Mouse (Mus musculus): Measurements from ENCODE around the gene Pde11a.

The Pde11a gene

GRCm38 (mm10) chr2:76088413-76088812 lies 250.2 kb downstream of the Pde11a start:
- peak in 1 of 2 experiments; percentile 52 for DNase-seq

- DNase-seq: peak; percentile 62 to 73
These were observed 251.4 kb downstream of the Pde11a start for GRCm38 (mm10) chr2:76087170-76087569.

GRCm38 (mm10) chr2:76084982-76085381 lies 253.6 kb downstream of the Pde11a start:
- DNase-seq: peak in 1 of 2 experiments; percentile 60

- no peak for DNase-seq
These were observed 254.7 kb downstream of the Pde11a start for GRCm38 (mm10) chr2:76083901-76084300.

GRCm38 (mm10) chr2:76083396-76083795 lies 255.2 kb downstream of the Pde11a start:
- no peak for DNase-seq

GRCm38 (mm10) chr2:76081991-76082390 lies 256.6 kb downstream of the Pde11a start:
- no peak for DNase-seq

- no peak for DNase-seq
These were observed 258.0 kb downstream of the Pde11a start for GRCm38 (mm10) chr2:76080549-76080948.

- no peak for DNase-seq
These were observed 261.7 kb downstream of the Pde11a start for GRCm38 (mm10) chr2:76076838-76077237.

GRCm38 (mm10) chr2:76076047-76076446 lies 262.5 kb downstream of the Pde11a start:
- DNase-seq: no peak

- DNase-seq: no peak
These were observed 265.5 kb downstream of the Pde11a start for GRCm38 (mm10) chr2:76073079-76073478.

- DNase-seq: peak; percentile 74 to 81
These were observed 267.9 kb downstream of the Pde11a start for GRCm38 (mm10) chr2:76070432-76071306.

- DNase-seq: peak; percentile 44 to 59
These were observed 269.3 kb downstream of the Pde11a start for GRCm38 (mm10) chr2:76069238-76069637.

- no peak for DNase-seq
These were observed 270.4 kb downstream of the Pde11a start for GRCm38 (mm10) chr2:76068155-76068554.

GRCm38 (mm10) chr2:76067144-76067543 lies 271.4 kb downstream of the Pde11a start:
- peak in 1 of 2 experiments; percentile 45 for DNase-seq

GRCm38 (mm10) chr2:76065292-76065691 lies 273.3 kb downstream of the Pde11a start:
- DNase-seq: no peak

- DNase-seq: peak; percentile 56 to 68
These were observed 274.5 kb downstream of the Pde11a start for GRCm38 (mm10) chr2:76064078-76064477.

GRCm38 (mm10) chr2:76060207-76060606 lies 278.4 kb downstream of the Pde11a start:
- no peak for DNase-seq

GRCm38 (mm10) chr2:76059595-76059994 lies 279.0 kb downstream of the Pde11a start:
- no peak for DNase-seq

- no peak for DNase-seq
These were observed 279.7 kb downstream of the Pde11a start for GRCm38 (mm10) chr2:76058661-76059467.

- DNase-seq: no peak
These were observed 281.0 kb downstream of the Pde11a start for GRCm38 (mm10) chr2:76057555-76057954.

- no peak for DNase-seq
These were observed 284.7 kb downstream of the Pde11a start for GRCm38 (mm10) chr2:76053748-76054331.

- no peak for DNase-seq
These were observed 285.6 kb downstream of the Pde11a start for GRCm38 (mm10) chr2:76052897-76053505.

- DNase-seq: peak in 1 of 2 experiments; percentile 49
These were observed 287.2 kb downstream of the Pde11a start for GRCm38 (mm10) chr2:76051385-76051784.
